Mouse (Mus musculus) spleen, adult 2 months (tissue): Measurements from ENCODE around the gene Gpc6.

Experiments
- CTCF ChIP-seq: fragments of 200-500 bp; IDR thresholded peaks from 2 replicates; pipeline ENCODE4 v1.5.1; 2011; ENCODE audit warnings: mild to moderate bottlenecking, inconsistent platforms; ENCODE audit not compliant: insufficient read depth, insufficient read length, insufficient replicate concordance; ENCODE audit errors: extremely low read depth
- POLR2A ChIP-seq: fragments of 200-500 bp; IDR thresholded peaks from 2 replicates; pipeline ENCODE4 v1.6.1; 2011; ENCODE audit warnings: low read depth, low read length, inconsistent platforms

- TF ChIP-seq CTCF, result no peak
- no peak for TF ChIP-seq POLR2A
Measured at GRCm38 (mm10) chr14:117574216-117574615, 649.1 kb downstream of the Gpc6 start.
